Mouse (Mus musculus) CH12.LX (cell line): ENCODE results near the gene Cdc14b.

Experiments used
- IRF4 ChIP-seq: IDR thresholded peaks from 2 replicates; pipeline ENCODE4 v1.6.1; 2014; ENCODE audit warnings: low read depth, mild to moderate bottlenecking, inconsistent platforms, low read length, improper control_type of control experiment
- NRF1 ChIP-seq: IDR thresholded peaks from 2 replicates; pipeline ENCODE4 v1.6.1; 2014; ENCODE audit warnings: low read depth, mild to moderate bottlenecking, inconsistent platforms, low read length, improper control_type of control experiment, moderate library complexity
- USF1 ChIP-seq: IDR thresholded peaks from 2 replicates; pipeline ENCODE4 v1.6.1; 2014; ENCODE audit warnings: low read depth, mild to moderate bottlenecking, inconsistent platforms, low read length, improper control_type of control experiment

DNA sequence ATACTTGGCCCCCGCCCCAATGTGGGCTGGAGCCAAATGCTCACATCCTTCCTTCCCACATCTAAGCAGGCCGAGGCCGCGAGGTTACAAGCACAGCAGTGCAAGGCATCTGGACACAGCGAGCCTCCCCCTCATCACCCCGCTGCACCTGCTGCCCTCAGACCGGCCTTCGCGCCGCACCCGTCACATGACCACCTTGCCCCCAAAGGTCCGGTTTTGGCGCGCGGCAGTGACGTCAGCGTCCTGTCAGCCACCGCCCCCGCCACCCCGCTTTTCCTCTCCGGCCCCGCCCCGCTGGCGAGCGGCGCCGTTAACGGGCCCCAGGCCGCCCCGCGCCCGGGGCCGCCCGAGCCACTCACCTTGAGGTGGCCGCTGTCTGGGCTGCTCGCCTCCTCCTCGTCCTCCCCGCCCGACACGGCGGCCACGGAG is 122.8 kb downstream of the Cdc14b start:
- peak; percentile 91 for TF ChIP-seq USF1
- no peak; the same call in 1 of the 2 replicates for TF ChIP-seq IRF4
- peak; percentile 16; the same call in 1 of the 2 replicates for TF ChIP-seq NRF1
